Mouse (Mus musculus) megakaryocyte progenitor cell, adult 5-6 weeks (primary cell): ENCODE measurements around the gene Efna1. TPM values are rescaled to one million over a fixed set of nuclear protein-coding genes. Genes with fewer than 3 reads are reported as not detected.

Experiments used
- ATAC-seq: replicated peaks from 2 replicates; pipeline ENCODE4 v1.8.0; 2016; ENCODE audit warnings: mild to moderate bottlenecking, moderate TSS enrichment, inconsistent platforms; ENCODE audit not compliant: poor library complexity
- total RNA-seq, 2 experiments: library from RNA; stranded (forward) in 1 of 2; stranded (reverse) in 1 of 2; fragments of 157-497, 149-512 nt in 1 of 2; fragments of 200-1000 nt in 1 of 2; gene quantifications; 2 replicates each; pipeline versions ENCODE4 v1.2.3 to v1.2.4; 2015 to 2017

Efna1 gene
- total RNA-seq, 2 experiments from 2014 or later: 0.62 TPM; not detected in 1

GRCm38 (mm10) chr3:89308089-89308488 is 27.1 kb upstream of the Efna1 start:
- ATAC-seq: peak; percentile 94

- ATAC-seq: no peak
These were observed 24.8 kb upstream of the Efna1 start for GRCm38 (mm10) chr3:89305551-89306325.

- ATAC-seq: no peak
These were observed 24.2 kb upstream of the Efna1 start for GRCm38 (mm10) chr3:89305105-89305504.

- no peak for ATAC-seq
These were observed 23.5 kb upstream of the Efna1 start for GRCm38 (mm10) chr3:89304440-89304839.

GRCm38 (mm10) chr3:89300514-89300913 is 19.6 kb upstream of the Efna1 start:
- no peak for ATAC-seq

GRCm38 (mm10) chr3:89300071-89300470 is 19.1 kb upstream of the Efna1 start:
- ATAC-seq: no peak

GRCm38 (mm10) chr3:89299499-89299898 is 18.6 kb upstream of the Efna1 start:
- peak; percentile 20; the same call in 1 of the 2 replicates for ATAC-seq

GRCm38 (mm10) chr3:89298908-89299307 is 18.0 kb upstream of the Efna1 start:
- ATAC-seq: no peak

GRCm38 (mm10) chr3:89296761-89297396 is 15.9 kb upstream of the Efna1 start:
- no peak for ATAC-seq

GRCm38 (mm10) chr3:89295685-89296230 is 14.8 kb upstream of the Efna1 start:
- no peak for ATAC-seq

GRCm38 (mm10) chr3:89294195-89294594 is 13.3 kb upstream of the Efna1 start:
- ATAC-seq: no peak

GRCm38 (mm10) chr3:89293247-89293918 is 12.4 kb upstream of the Efna1 start:
- no peak for ATAC-seq

- no peak for ATAC-seq
These were observed 11.4 kb upstream of the Efna1 start for GRCm38 (mm10) chr3:89292303-89292702.

GRCm38 (mm10) chr3:89291874-89292273 is 10.9 kb upstream of the Efna1 start:
- no peak for ATAC-seq

- ATAC-seq: no peak
These were observed 7.6 kb upstream of the Efna1 start for GRCm38 (mm10) chr3:89288503-89288928.

GRCm38 (mm10) chr3:89287286-89287685 is 6.3 kb upstream of the Efna1 start:
- ATAC-seq: no peak

- no peak for ATAC-seq
These were observed 4.6 kb upstream of the Efna1 start for GRCm38 (mm10) chr3:89285526-89285925.

GRCm38 (mm10) chr3:89284261-89284660 is 3.3 kb upstream of the Efna1 start:
- no peak for ATAC-seq

GRCm38 (mm10) chr3:89282291-89282643 is 1.3 kb upstream of the Efna1 start:
- no peak for ATAC-seq

GRCm38 (mm10) chr3:89281579-89282290 is 793 bp upstream of the Efna1 start:
- ATAC-seq: peak; percentile 77

GRCm38 (mm10) chr3:89280050-89280605 is 814 bp downstream of the Efna1 start:
- ATAC-seq: no peak
